Mouse (Mus musculus): ENCODE results near the gene Rnf149. TPM values are rescaled to one million over a fixed set of nuclear protein-coding genes. Genes with fewer than 3 reads are reported as not detected.
A peak's percentile ranks its signal among the peaks of the same experiment; 100 is the strongest.

Rnf149 gene
- total and polyA plus RNA-seq, 3 experiments = 12.6 to 32.3 (median 21.5) TPM

DNA sequence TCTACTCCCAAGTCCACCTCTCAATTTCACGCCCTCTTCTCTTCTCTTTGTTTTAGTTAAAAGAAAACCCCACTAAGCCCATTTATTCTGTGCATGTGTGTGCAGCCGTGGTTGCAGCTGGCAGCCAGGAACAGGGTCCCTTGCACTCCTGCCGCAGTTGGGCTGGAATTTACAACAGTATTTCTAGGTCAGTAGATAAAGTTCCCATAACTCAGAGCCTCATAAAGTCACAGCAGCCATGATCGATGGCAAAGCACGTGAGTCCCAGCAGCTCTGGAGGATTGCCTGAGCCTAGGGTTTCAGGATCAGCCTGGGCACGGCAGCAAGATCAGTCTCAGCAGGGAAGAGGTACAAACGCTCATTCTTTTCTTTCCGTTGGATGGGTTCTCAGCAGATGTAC, 41.3 kb upstream of the Rnf149 start:
- no peak overlapping the region for H3K27ac ChIP-seq (ENCODE audit: insufficient read depth, low read depth)
- H3K36me3 ChIP-seq (replicated peaks in 1 of 2; ENCODE audit: control insufficient read depth in 1 of 2, insufficient read depth in 1 of 2, low read length in 1 of 2) = no peaks in the 10 kb centered on the region
- no peak for DNase-seq (ENCODE audit: extremely low read depth)
- in situ Hi-C loops (cut with MboI; ENCODE audit: low pct_ligation_motif_present, low pct_unique_long_range_greater_than_20kb, low sequenced_read_pairs) (loop anchor here (10.0 kb wide), 1 partner anchor 66 kb away; no protein-coding TSS in a partner anchor), dilution Hi-C loops (cut with MboI; ENCODE audit: extremely low pct_ligation_motif_present, extremely low pct_unique_long_range_greater_than_20kb, low sequenced_read_pairs) (no loop called here)
- no peaks in the 10 kb centered on the region for H3K9me3 ChIP-seq (replicated peaks; ENCODE audit: low read length)
- H3K4me3 ChIP-seq (replicated peaks in 1 of 3; ENCODE audit: low read depth in 2 of 3, low read length in 2 of 3, poor library complexity in 1 of 3) = no peak overlapping the region
- H3K27me3 ChIP-seq (replicated peaks) = no peaks in the 10 kb centered on the region
- no peaks in the 10 kb centered on the region for H3K79me2 ChIP-seq (replicated peaks; ENCODE audit: control insufficient read depth, extremely low read depth, insufficient read depth, poor library complexity, severe bottlenecking)
- no peak overlapping the region for H3K9ac ChIP-seq (ENCODE audit: insufficient read depth, low read depth)
- TF ChIP-seq MAX (IDR thresholded peaks at IDR 0.05; ENCODE audit: low read length) = no peak
- no peak for TF ChIP-seq ZC3H11A (IDR thresholded peaks at IDR 0.05; ENCODE audit: low read depth, low read length)
- TF ChIP-seq GABPA (IDR thresholded peaks at IDR 0.05; ENCODE audit: insufficient replicate concordance, low read depth, low read length) = no peak
- no peak for TF ChIP-seq EP300 (IDR thresholded peaks at IDR 0.05; ENCODE audit: low read length)
- no peak for TF ChIP-seq TCF12 (IDR thresholded peaks at IDR 0.05; ENCODE audit: low read depth, low read length)
- TF ChIP-seq IRF4 (IDR thresholded peaks at IDR 0.05; ENCODE audit: low read depth, low read length) = no peak
- TF ChIP-seq POLR2AphosphoS2 (IDR thresholded peaks at IDR 0.05; ENCODE audit: low read depth, low read length) = no peak
- TF ChIP-seq PAX5 (IDR thresholded peaks at IDR 0.05; ENCODE audit: low read length) = no peak
- no peak for TF ChIP-seq ELF1 (IDR thresholded peaks at IDR 0.05; ENCODE audit: low read depth, low read length)
- TF ChIP-seq KAT2A (IDR thresholded peaks at IDR 0.05; ENCODE audit: insufficient replicate concordance, low read length) = no peak
- no peak overlapping the region for H3K4me2 ChIP-seq (ENCODE audit: insufficient read depth, low read depth, poor library complexity, severe bottlenecking)
- H3K4me1 ChIP-seq (ENCODE audit: control insufficient read depth in 1 of 2, insufficient read depth in 2 of 2) = peaks cover 6 to 21% of the 10 kb centered on the region in 2 experiments; a peak in 3 of 4 replicates

DNA sequence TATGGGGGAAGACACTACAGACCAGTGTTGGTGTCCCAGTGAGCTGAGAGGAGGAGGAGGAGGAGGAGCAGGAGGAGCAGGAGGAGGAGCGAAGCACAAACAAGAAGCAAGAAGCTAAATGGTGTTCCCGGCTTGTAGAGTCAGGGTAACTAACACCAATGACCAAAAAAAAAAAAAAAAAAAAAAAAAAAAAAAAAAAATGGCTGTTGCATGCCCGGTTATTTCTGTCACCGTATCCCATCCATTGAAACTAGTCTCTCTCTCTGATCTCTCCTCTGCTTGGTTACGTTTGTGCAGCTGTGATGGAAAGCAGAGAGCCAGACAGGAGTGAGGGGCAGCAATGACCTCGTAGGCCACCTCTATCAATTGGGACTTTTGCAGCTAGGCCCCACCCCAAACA, 38.3 kb upstream of the Rnf149 start:
- Histone ChIP-seq H3K36me3 (replicated peaks in 1 of 2; ENCODE audit: control insufficient read depth in 1 of 2, insufficient read depth in 1 of 2, low read length in 1 of 2) (no peaks in the 10 kb centered on the region), H3K27ac (ENCODE audit: insufficient read depth, low read depth) (no peak overlapping the region), H3K9me3 (replicated peaks; ENCODE audit: low read length) (no peaks in the 10 kb centered on the region), H3K4me3 (replicated peaks in 1 of 3; ENCODE audit: low read depth in 2 of 3, low read length in 2 of 3, poor library complexity in 1 of 3) (peak overlapping the region in 1 of 3 experiments; percentile 42), H3K4me2 (ENCODE audit: insufficient read depth, low read depth, poor library complexity, severe bottlenecking) (peak overlapping the region; percentile 92; the same call in 1 of the 2 replicates), H3K27me3 (replicated peaks) (no peaks in the 10 kb centered on the region), H3K9ac (ENCODE audit: insufficient read depth, low read depth) (no peak overlapping the region; the same call in 1 of the 2 replicates), H3K79me2 (replicated peaks; ENCODE audit: control insufficient read depth, extremely low read depth, insufficient read depth, poor library complexity, severe bottlenecking) (no peaks in the 10 kb centered on the region), H3K4me1 (ENCODE audit: control insufficient read depth in 1 of 2, insufficient read depth in 2 of 2) (peaks cover 0 to 14% of the 10 kb centered on the region in 2 experiments; a peak in 2 of 4 replicates)
- in situ Hi-C loops (cut with MboI; ENCODE audit: low pct_ligation_motif_present, low pct_unique_long_range_greater_than_20kb, low sequenced_read_pairs) = loop anchor here (10.0 kb wide), 1 partner anchor 69 kb away; no protein-coding TSS in a partner anchor
- TF ChIP-seq POLR2A (IDR thresholded peaks at IDR 0.05; ENCODE audit: low read depth, low read length) (no peak), ZNF384 (IDR thresholded peaks at IDR 0.05; ENCODE audit: low read depth, low read length) (peak; percentile 75)
- no peak for DNase-seq (ENCODE audit: extremely low read depth)
- dilution Hi-C loops (cut with MboI; ENCODE audit: extremely low pct_ligation_motif_present, extremely low pct_unique_long_range_greater_than_20kb, low sequenced_read_pairs) = no loop called here
